Comparison of ENCODE assay signal across 8 mouse cellular contexts in the genomic region with DNA sequence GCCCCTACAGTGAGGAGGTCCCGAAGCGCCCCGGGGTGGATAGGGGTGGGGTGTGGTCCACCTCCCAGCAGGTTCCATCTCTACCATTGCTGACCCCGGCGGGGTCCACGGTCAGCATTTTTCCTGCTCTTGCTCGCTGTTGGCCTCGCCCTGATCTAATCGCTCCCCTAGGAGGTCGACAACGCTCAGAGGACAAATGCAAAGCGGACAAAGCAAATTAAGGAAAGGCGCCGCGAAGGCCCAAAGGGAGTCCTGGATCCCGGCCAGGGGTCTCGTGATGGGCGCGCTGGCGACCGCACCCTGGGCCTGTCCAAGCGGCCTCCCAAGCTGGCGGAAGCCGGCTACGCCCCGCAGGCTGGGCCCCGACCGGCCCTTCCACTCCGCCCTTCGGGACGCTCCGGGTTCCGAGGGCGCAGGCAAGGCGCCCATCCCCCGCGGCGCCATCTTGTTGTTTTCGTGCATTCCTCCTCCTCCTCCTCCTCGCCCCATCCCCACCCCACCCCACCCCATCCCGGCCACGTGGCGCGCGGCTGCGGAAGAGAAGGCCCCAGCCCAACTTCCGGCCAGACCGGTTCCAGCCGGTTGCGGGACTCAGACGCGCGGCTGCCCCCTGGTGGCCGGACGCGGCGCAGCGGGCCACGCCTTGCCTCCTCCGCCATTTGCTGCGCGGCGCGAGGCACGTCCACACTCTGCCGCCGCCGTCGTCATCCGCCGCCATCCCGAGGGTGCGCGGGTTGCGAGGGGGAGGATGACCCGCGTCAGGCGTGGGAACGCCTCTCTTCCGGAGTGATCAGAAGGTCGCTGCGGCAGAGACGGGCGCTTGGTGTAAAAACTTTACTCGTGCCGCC.
A peak's percentile ranks its signal among the peaks of the same experiment; 100 is the strongest.
DNase-seq lines count a peak whose midpoint lies in the region; ATAC-seq and TF ChIP-seq lines count a peak whose summit lies in the region.

No protein-coding gene starts in this region.

- H3K36me3 ChIP-seq in embryonic facial prominence, embryonic 12.5 days = no peaks in the 10 kb centered on the region
- no peaks in the 10 kb centered on the region for H3K36me3 ChIP-seq in kidney, adult 2 months (ENCODE audit: control insufficient read depth, insufficient read depth, low read length)
- no peaks in the 10 kb centered on the region for H3K36me3 ChIP-seq in limb, embryonic 11.5 days (ENCODE audit: control insufficient read depth, insufficient read depth, low read length)
- no peaks in the 10 kb centered on the region for H3K36me3 ChIP-seq in midbrain, embryonic 13.5 days
- H3K36me3 ChIP-seq in small intestine, adult 2 months (ENCODE audit: control insufficient read depth, insufficient read depth, low read length) = no peaks in the 10 kb centered on the region

- peak overlapping the region; percentile 99 for H3K27ac ChIP-seq in embryonic facial prominence, embryonic 12.5 days
- H3K27ac ChIP-seq in kidney, adult 2 months (ENCODE audit: insufficient read depth, low read depth, low read length) = peak overlapping the region; percentile 100
- H3K27ac ChIP-seq in limb, embryonic 11.5 days (replicated peaks; ENCODE audit: low read depth, low read length) = peak overlapping the region; percentile 98
- peak overlapping the region; percentile 100 for H3K27ac ChIP-seq in midbrain, embryonic 13.5 days
- peak overlapping the region; percentile 100 for H3K27ac ChIP-seq in small intestine, adult 2 months (ENCODE audit: insufficient read depth, low read depth, low read length)

- peaks cover 30% of the 10 kb centered on the region for H3K4me1 ChIP-seq in embryonic facial prominence, embryonic 12.5 days
- H3K4me1 ChIP-seq in kidney, adult 2 months (ENCODE audit: control insufficient read depth, insufficient read depth, low read length) = peaks cover 16% of the 10 kb centered on the region; the same call in 1 of the 2 replicates
- peaks cover 10% of the 10 kb centered on the region; the same call in 1 of the 2 replicates for H3K4me1 ChIP-seq in limb, embryonic 11.5 days (ENCODE audit: control insufficient read depth, insufficient read depth, low read length)
- H3K4me1 ChIP-seq in midbrain, embryonic 13.5 days (replicated peaks) = peaks cover 32% of the 10 kb centered on the region
- 0 out of 2 replicates have a peak, but pooled peaks cover 3% of the 10 kb centered on the region for H3K4me1 ChIP-seq in small intestine, adult 2 months (ENCODE audit: control insufficient read depth, insufficient read depth, insufficient read length, low read length)

- WGBS in embryonic facial prominence, embryonic 12.5 days = 1% methylated on average over 71 of the region's 86 CpGs
- under 1% methylated on average over 85 of the region's 86 CpGs for WGBS in kidney, adult 2 months
- WGBS in limb, embryonic 11.5 days = under 1% methylated on average over 77 of the region's 86 CpGs
- WGBS in midbrain, embryonic 13.5 days = under 1% methylated on average over 84 of the region's 86 CpGs
- WGBS in small intestine, adult 2 months = 1% methylated on average over 86 of the region's 86 CpGs

- peak; percentile 95 for ATAC-seq in embryonic facial prominence, embryonic 12.5 days (ENCODE audit: insufficient number of reproducible peaks, insufficient read depth, low FRiP score, low TSS enrichment)
- ATAC-seq in limb, embryonic 11.5 days (ENCODE audit: insufficient number of reproducible peaks, low FRiP score, low TSS enrichment, low read depth) = peak; percentile 95
- peak; percentile 96 for ATAC-seq in midbrain, embryonic 13.5 days

- DNase-seq in 3T3-L1 (ENCODE audit: low read depth, low spot score) = peak; percentile 92
- peak; percentile 99 for DNase-seq in adrenal gland, postnatal 36 days
- peak; percentile 98 to 99 for DNase-seq in heart, adult 18-20 months
- DNase-seq in kidney, adult 2 months = peak; percentile 98
- DNase-seq in limb, embryonic 11.5 days (ENCODE audit: low spot score) = peak; percentile 100

- H3K9ac ChIP-seq in embryonic facial prominence, embryonic 12.5 days = peak overlapping the region; percentile 88
- peak overlapping the region; percentile 98 for H3K9ac ChIP-seq in limb, embryonic 11.5 days (ENCODE audit: low read length)
- peak overlapping the region; percentile 91 for H3K9ac ChIP-seq in midbrain, embryonic 13.5 days (replicated peaks)

- H3K4me2 ChIP-seq in embryonic facial prominence, embryonic 12.5 days (replicated peaks) = peak overlapping the region; percentile 79
- peak overlapping the region; percentile 54 for H3K4me2 ChIP-seq in limb, embryonic 11.5 days (ENCODE audit: low read depth, severe bottlenecking)
- H3K4me2 ChIP-seq in midbrain, embryonic 13.5 days (replicated peaks) = peak overlapping the region; percentile 78

- H3K27me3 ChIP-seq in embryonic facial prominence, embryonic 12.5 days = no peaks in the 10 kb centered on the region
- no peaks in the 10 kb centered on the region for H3K27me3 ChIP-seq in kidney, adult 2 months (replicated peaks; ENCODE audit: control insufficient read depth, insufficient read depth, low read length)
- no peaks in the 10 kb centered on the region for H3K27me3 ChIP-seq in limb, embryonic 11.5 days (ENCODE audit: control insufficient read depth, insufficient read depth, low read length)
- H3K27me3 ChIP-seq in midbrain, embryonic 13.5 days = no peaks in the 10 kb centered on the region
- no peaks in the 10 kb centered on the region for H3K27me3 ChIP-seq in small intestine, adult 2 months (ENCODE audit: control insufficient read depth, insufficient read depth, low read length)

- peak overlapping the region; percentile 63 for H3K4me3 ChIP-seq in embryonic facial prominence, embryonic 12.5 days
- H3K4me3 ChIP-seq in kidney, adult 2 months (ENCODE audit: insufficient read depth, low read depth, low read length) = peak overlapping the region; percentile 70
- peak overlapping the region; percentile 64 for H3K4me3 ChIP-seq in limb, embryonic 11.5 days (ENCODE audit: low read depth, low read length)
- peak overlapping the region; percentile 62 for H3K4me3 ChIP-seq in midbrain, embryonic 13.5 days (replicated peaks)
- peak overlapping the region; percentile 81 for H3K4me3 ChIP-seq in small intestine, adult 2 months (ENCODE audit: low read depth, low read length)

- TF ChIP-seq CTCF in kidney, adult 2 months (conservative IDR thresholded peaks at IDR 0.05; ENCODE audit: insufficient read depth, insufficient read length, low read depth, low read length) = peak; percentile 81
- peak; percentile 76 for TF ChIP-seq CTCF in small intestine, adult 2 months (IDR thresholded peaks at IDR 0.05; ENCODE audit: extremely low read depth, insufficient read length, insufficient replicate concordance, low read depth, low read length)

- no peaks in the 10 kb centered on the region for H3K9me3 ChIP-seq in embryonic facial prominence, embryonic 12.5 days
- no peaks in the 10 kb centered on the region for H3K9me3 ChIP-seq in limb, embryonic 11.5 days (ENCODE audit: control insufficient read depth, low read length)
- H3K9me3 ChIP-seq in midbrain, embryonic 13.5 days = no peaks in the 10 kb centered on the region

- TF ChIP-seq POLR2A in kidney, adult 2 months (IDR thresholded peaks at IDR 0.05; ENCODE audit: low read depth, low read length) = peak; percentile 92
- TF ChIP-seq POLR2A in small intestine, adult 2 months (IDR thresholded peaks at IDR 0.05; ENCODE audit: low read depth, low read length) = peak; percentile 92

Comparison
In these comparisons a context has a peak if more than half of its experiments do, and no peak if none do; other contexts are left out.
1. Peak in every context shown above with its lines: DNase-seq, ATAC-seq, H3K4me3 ChIP-seq and H3K27ac ChIP-seq.